Mouse (Mus musculus) lung, postnatal 4 days (tissue): ENCODE results near the gene Brms1.
A peak's percentile ranks its signal among the peaks of the same experiment; 100 is the strongest.

Experiments
- DNase-seq, 2 experiments: peaks; one replicate each; pipeline ENCODE4 v3.0.0; 2021

Brms1 gene

DNA sequence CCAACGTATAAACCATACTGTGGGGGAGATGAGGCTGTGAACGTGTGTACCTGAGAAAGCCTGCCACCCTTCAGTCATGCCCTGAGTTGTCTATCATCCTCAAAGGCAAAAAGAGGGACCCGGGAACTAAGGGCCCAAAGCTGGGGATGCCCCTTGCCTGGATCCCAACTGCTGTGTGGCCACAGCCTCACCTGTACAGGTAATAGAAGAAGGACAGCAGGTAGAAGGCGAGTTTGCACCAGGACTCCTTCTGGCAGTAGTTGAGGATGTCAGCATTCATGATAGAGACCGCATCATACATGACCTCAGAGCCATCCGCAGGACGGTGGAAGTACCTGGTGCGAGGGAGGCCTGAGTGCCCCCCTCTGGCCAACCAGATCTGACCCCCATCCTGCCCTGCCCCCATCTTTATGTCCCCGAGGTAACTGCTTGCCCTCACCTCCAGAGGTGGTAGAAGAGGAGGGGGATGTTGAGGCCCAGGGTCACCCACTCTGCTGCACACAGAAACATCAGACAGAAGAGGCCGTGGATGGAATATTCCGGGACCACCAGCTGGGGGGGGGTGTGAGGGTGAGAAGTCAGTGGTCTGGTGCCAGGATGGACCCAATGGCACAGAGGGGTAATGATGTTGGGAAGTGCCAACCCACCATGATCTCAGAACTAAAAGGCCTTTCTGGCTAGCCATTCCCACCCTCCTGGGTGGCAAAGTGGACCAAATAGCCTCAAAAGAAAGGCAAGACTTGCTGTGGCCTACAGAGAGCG lies 52.5 kb downstream of the Brms1 start:
- DNase-seq, result no peak

DNA sequence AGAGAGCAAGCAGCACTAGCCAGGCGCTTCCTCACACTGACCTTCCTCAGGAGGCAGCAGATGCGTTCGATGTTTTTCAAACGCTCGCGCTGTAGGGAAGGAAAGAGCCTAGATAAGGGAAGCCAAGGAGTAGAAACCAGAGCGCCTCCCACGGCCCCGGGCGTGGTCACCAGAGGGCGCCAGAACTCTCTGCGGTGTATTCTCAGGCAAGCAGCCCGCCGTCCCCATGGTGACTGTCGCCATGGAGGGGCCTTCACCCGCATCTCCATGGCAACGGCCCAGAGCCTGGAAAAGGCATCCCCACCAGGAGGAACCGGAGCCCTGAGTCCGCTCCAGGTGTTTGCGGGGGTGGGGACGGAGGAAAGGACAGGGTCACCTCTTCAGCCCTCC lies 53.1 kb downstream of the Brms1 start:
- peak; percentile 92 to 93 for DNase-seq

DNA sequence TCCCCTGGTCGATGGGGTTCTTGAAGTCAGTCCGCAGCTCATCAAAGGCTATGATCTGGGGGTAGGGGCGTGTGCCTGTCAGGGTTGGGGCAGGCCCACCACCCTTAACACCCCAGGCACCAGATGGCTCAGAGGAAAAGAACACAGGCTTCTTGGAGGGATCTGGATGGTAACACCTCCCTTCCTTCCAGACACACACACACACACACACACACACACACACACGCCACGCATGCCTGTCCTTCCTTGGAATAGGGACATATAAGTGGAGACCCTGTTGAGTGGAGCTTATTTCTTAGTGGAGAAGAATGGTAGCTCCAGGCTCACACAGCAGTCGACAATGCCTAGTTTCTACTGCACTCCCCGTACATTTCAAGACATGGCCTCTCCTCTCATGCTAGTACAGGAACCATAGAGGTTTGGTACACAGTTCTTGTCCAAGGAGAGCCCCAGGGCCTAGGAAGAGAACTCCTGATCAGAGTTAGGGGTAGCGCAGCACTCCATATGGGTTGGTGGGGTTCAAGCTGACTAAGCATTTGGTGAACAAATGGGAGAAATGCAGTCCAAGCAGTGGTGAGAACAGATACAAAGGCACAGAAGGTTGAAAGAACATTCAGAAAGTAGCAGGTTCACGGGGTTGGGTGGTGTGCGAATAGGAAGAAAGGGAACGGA lies 53.7 kb downstream of the Brms1 start:
- DNase-seq, result no peak

DNA sequence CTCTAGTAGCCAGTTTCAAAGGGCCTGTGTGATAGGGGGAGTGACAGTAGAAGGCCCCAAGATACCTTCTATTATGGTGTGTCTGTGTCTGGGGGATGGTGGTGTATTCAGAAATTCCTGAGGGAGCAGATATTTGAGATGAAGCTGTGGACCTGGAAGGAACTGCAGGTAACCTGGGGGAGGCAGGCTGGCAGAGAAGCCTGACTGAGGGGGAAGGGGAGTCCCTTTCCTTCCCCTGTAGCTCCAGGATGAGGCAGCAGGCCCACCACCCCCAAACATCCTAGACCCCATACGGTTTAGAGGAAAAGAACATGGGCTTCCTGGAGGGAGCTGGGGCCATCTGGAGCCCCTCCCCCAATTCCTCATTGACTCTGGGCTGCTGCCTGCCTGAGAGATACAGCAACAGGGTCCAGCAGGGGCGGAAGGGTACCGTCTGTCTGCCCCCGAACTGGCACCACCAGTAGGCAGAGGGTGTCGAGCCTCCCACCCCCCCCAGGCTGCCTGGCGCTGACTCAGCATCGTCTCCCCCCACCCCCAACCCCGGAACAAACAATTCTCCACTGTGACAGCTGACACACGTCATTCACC lies 54.8 kb downstream of the Brms1 start:
- DNase-seq, result no peak

DNA sequence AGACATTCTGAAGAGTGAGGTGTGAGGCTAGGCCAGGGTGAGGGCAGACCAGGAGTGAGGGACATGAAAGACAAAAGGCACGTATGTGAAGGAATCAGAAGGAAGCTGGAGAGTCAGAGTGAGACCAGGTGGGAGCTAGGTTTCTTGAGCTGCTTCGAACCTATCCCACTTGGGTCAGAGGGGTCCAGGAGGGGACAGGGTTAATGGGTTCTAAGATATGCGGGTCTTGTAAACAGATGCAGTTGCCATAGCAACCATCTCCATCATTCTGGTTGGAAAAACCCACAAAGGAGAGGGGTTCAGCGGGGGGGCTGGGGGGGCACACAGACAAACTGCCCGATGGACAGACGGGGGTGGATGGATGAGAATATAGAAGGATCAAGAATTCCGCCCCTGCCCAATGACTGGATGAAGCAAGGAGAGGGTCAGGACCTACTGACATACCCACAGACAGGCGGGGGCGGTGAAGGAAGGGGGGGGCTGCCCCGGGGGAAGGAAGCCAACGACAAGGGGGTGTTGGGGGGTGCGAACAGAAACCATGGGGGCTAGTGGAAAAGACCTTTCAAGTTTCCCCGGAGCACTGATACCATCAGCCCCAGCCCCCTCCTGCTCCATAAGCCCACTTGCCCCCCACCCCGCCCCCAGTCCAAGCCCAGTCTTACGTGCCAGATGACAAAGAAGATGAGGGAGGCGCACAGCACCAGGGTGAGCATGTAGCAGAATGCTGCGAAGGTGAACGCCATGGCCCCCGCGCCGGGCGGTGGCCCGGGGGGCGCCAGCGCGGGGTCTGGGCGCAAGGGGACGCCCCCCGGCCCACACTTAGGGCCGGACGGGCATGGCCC lies 56.6 kb downstream of the Brms1 start:
- DNase-seq, result no peak

DNA sequence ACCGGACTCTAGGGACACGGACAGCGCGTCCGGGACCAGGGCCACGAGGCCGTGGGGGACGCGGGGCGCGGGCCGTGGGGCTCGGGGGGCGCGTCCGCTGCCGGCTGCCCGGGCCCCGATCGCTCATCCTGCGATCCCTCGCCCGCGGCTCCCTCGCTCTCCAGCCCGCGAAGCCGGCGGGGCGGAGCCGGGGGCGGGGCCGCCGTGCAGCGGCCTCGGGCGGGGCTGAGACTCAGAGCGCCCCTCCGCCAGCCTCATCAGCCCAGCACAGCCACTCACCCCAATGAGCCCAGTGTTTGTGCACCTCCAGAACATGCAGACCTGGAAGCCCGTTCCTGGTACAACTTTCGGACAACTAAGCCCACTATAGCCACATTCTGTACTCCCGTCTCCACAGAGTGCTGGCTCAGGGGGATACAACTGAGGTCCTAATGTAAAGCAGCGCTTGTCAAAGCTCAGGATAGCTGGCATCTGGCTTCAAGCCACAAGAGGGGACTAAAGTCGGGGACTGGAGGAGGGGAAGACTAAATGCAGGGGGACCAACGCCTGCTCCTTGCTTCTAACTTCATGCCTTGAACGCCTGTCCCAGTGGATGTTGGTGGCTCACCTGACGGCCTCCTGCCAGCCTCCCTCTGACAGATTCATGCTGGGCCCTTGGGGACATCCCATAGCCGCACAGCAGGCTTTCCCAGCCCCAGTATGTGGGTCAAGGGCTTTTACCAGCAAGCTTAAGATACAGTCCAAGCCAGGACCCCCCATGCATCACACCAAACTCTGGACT lies 57.4 kb downstream of the Brms1 start, which contains the start of gene Cnih2:
TSS of gene Cnih2 (minus strand) at position 159 of the 781 bp plus-strand sequence.
- DNase-seq, result peak; percentile 72 to 75
